Mouse (Mus musculus): ENCODE data around the gene Dnajb13. TPM values are rescaled to one million over a fixed set of nuclear protein-coding genes. Genes with fewer than 3 reads are reported as not detected.

Dnajb13 gene
- polyA plus RNA-seq, 1 experiment from 2014 or later = 0.18 TPM

DNA sequence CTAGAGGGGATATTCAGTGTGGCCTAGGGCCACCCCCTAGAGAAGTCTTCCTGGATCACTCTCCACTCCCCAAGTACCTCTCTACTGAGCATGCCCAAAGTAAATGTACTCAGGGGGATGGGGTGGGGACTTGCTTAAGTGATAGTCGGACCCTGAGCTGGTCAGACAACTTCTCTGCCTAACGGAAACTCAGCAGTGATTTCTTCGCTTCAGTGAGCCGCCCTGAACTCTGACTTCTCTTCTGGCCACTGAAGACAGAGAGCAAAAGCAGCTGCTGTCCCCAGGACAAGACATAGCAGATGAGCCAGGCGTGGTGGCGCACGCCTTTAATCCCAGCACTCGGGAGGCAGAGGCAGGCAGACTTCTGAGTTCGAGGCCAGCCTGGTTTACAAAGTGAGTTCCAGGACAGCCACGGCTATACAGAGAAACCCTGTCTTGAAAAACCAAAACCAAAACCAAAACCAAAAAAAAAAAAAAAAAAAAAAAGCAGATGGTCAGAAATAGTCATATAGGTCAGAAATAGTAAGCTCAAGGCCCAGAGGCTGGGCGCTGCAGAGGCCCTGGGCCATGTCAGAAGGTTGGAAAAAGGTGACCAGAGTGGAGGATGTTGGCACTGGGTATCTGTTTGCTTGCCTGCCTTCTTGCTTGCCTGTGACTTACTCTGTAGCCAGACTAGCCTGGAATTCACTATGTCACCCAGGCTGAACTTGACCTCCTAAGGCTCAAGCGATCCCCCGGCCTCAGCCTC, 9.8 kb downstream of the Dnajb13 start:
- no peak for TF ChIP-seq CTCF (IDR thresholded peaks at IDR 0.05; ENCODE audit: low read depth)
- DNase-seq (ENCODE audit: low spot score) (peak; percentile 54), ATAC-seq (replicated peaks; ENCODE audit: low FRiP score, low read depth) (0 out of 2 replicates have a peak, but pooled peaks have one; percentile 21)
- WGBS = 61% methylated on average over 13 of the region's 13 CpGs
- Histone ChIP-seq H3K9me3 (replicated peaks; ENCODE audit: low read length) (no peaks in the 10 kb centered on the region), H3K27ac (no peak overlapping the region), H3K4me2 (ENCODE audit: low read length) (no peak overlapping the region), H3K4me3 (replicated peaks; ENCODE audit: low read depth, low read length) (no peak overlapping the region), H3K4me1 (replicated peaks; ENCODE audit: insufficient read depth, low read length) (no peaks in the 10 kb centered on the region), H3K9ac (ENCODE audit: low read depth, low read length) (no peak overlapping the region), H3K27me3 (ENCODE audit: insufficient read depth, low read length) (no peaks in the 10 kb centered on the region), H3K36me3 (ENCODE audit: insufficient read depth, low read length) (0 out of 2 replicates have a peak, but pooled peaks cover 6% of the 10 kb centered on the region)

DNA sequence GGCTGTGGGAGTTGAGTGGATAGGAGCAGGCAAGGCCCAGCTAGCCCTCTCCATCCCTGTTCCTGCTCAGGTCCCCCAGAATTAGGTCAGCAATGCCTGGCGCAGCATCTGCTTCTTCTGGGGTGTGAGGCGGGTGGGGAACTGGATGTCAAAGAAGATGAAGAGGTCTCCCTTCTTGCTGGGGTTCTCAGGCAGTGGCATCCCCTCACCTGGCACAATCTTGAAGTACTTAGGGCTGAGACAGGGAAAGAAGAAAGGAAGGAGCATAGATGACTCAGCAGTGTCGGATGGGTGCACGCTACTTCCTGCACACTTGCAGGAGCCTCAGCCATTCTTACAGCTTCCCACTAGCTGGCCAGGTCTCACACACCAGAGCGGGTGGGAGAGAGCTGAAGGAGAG, 11.7 kb downstream of the Dnajb13 start:
- no peaks in the 10 kb centered on the region for H3K27me3 ChIP-seq (ENCODE audit: insufficient read depth, low read length)
- DNase-seq (ENCODE audit: low spot score) = no peak
- H3K9me3 ChIP-seq (replicated peaks; ENCODE audit: low read length) = no peaks in the 10 kb centered on the region
- H3K4me2 ChIP-seq (ENCODE audit: low read length) = no peak overlapping the region
- no peak for ATAC-seq (replicated peaks; ENCODE audit: low FRiP score, low read depth)
- H3K4me1 ChIP-seq (replicated peaks; ENCODE audit: insufficient read depth, low read length) = no peaks in the 10 kb centered on the region
- no peak overlapping the region for H3K27ac ChIP-seq
- H3K36me3 ChIP-seq (ENCODE audit: insufficient read depth, low read length) = peaks cover 24% of the 10 kb centered on the region; the same call in 1 of the 2 replicates
- 80% methylated on average over 5 of the region's 5 CpGs for WGBS
- no peak for TF ChIP-seq CTCF (IDR thresholded peaks at IDR 0.05; ENCODE audit: low read depth)
- H3K9ac ChIP-seq (ENCODE audit: low read depth, low read length) = no peak overlapping the region
- H3K4me3 ChIP-seq (replicated peaks; ENCODE audit: low read depth, low read length) = no peak overlapping the region

DNA sequence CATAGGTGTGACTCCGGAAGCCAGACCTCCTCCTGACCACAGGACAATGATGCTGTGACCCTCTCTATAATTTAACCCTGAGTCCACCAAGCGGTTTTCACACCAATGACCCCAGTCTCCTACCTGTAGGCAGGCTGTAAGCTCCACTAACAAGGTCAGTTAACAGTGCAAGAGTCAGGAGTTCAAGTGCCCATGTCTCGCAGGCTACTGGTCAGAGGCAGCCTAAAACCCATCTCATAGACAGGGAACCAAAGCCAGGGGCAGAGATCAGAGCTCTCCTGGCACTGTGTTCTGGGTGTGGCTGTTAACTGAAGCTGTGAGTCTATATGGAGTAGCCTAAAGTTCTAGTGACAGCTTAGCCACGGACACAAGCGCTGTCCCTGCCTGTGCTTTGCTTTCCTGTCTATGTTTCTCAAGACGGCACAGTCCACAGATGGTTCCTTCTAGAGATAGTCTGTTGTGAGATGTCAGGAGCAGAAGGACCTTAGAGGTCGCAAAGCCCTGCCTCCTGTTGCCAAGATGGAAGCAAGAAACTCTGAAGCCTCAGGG, 12.3 kb downstream of the Dnajb13 start:
- no peak overlapping the region for H3K9ac ChIP-seq (ENCODE audit: low read depth, low read length)
- H3K36me3 ChIP-seq (ENCODE audit: insufficient read depth, low read length) = peaks cover 30% of the 10 kb centered on the region; the same call in 1 of the 2 replicates
- no peak overlapping the region for H3K4me3 ChIP-seq (replicated peaks; ENCODE audit: low read depth, low read length)
- no peak for ATAC-seq (replicated peaks; ENCODE audit: low FRiP score, low read depth)
- DNase-seq (ENCODE audit: low spot score) = no peak
- H3K4me1 ChIP-seq (replicated peaks; ENCODE audit: insufficient read depth, low read length) = no peaks in the 10 kb centered on the region
- 62% methylated on average over 7 of the region's 7 CpGs for WGBS
- no peak overlapping the region for H3K27ac ChIP-seq
- TF ChIP-seq CTCF (IDR thresholded peaks at IDR 0.05; ENCODE audit: low read depth) = no peak
- H3K9me3 ChIP-seq (replicated peaks; ENCODE audit: low read length) = no peaks in the 10 kb centered on the region
- no peak overlapping the region for H3K4me2 ChIP-seq (ENCODE audit: low read length)
- H3K27me3 ChIP-seq (ENCODE audit: insufficient read depth, low read length) = no peaks in the 10 kb centered on the region

- TF ChIP-seq CTCF (IDR thresholded peaks at IDR 0.05; ENCODE audit: low read depth) = no peak
- no peaks in the 10 kb centered on the region for H3K4me1 ChIP-seq (replicated peaks; ENCODE audit: insufficient read depth, low read length)
- H3K27ac ChIP-seq = no peak overlapping the region
- no peak overlapping the region for H3K4me2 ChIP-seq (ENCODE audit: low read length)
- no peak for DNase-seq (ENCODE audit: low spot score)
- H3K27me3 ChIP-seq (ENCODE audit: insufficient read depth, low read length) = no peaks in the 10 kb centered on the region
- WGBS = 47% methylated on average over 2 of the region's 2 CpGs
- no peak for ATAC-seq (replicated peaks; ENCODE audit: low FRiP score, low read depth)
- H3K9ac ChIP-seq (ENCODE audit: low read depth, low read length) = no peak overlapping the region
- no peak overlapping the region for H3K4me3 ChIP-seq (replicated peaks; ENCODE audit: low read depth, low read length)
- H3K9me3 ChIP-seq (replicated peaks; ENCODE audit: low read length) = no peaks in the 10 kb centered on the region
- H3K36me3 ChIP-seq (ENCODE audit: insufficient read depth, low read length) = peaks cover 34% of the 10 kb centered on the region; the same call in 1 of the 2 replicates
Measured at GRCm38 (mm10) chr7:100501844-100502373, 12.9 kb downstream of the Dnajb13 start.

DNA sequence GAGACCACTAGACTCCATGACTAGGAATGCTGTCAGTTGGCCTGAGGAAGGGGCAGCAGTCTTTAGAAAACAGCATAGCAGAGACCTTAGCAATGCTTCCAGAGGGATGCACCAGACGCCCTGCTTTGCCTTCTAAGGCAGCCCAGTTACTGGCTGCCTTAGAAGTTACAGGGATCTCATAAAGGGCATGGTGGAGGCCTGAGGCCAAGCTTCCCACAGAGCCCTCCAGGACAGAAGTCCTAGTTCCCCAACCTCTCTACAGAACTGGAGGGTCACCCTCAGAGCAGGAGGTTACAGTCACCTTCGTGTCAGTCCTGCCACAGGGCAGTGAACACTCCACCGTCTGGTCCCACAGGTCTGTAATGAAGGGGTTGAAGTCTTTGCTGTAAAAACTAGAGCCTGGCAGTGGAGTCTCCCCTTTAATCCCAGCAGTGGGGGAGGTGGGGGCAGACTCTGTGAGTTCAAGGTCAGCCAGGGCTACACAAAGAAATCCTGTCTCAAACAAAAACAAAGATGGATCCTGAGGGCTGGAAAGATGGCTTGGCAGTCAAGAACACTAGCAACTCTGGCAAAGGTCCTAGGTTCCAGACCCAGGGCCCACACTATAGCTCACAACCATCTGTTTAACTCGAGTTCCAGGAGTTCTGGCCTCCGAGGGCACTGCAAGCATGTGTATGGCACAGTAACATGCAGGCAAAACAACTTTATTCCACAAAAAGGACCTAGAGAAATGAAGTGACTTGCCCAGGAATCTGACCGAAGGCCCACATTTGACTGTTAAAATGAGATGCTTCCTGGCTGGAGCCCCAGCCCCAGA, 13.5 kb downstream of the Dnajb13 start:
- WGBS = 64% methylated on average over 6 of the region's 6 CpGs
- Histone ChIP-seq H3K4me3 (replicated peaks; ENCODE audit: low read depth, low read length) (no peak overlapping the region), H3K27ac (no peak overlapping the region), H3K27me3 (ENCODE audit: insufficient read depth, low read length) (no peaks in the 10 kb centered on the region), H3K4me2 (ENCODE audit: low read length) (no peak overlapping the region), H3K9ac (ENCODE audit: low read depth, low read length) (no peak overlapping the region), H3K9me3 (replicated peaks; ENCODE audit: low read length) (no peaks in the 10 kb centered on the region), H3K4me1 (replicated peaks; ENCODE audit: insufficient read depth, low read length) (peaks cover 2% of the 10 kb centered on the region; the same call in 1 of the 2 replicates), H3K36me3 (ENCODE audit: insufficient read depth, low read length) (peaks cover 34% of the 10 kb centered on the region; the same call in 1 of the 2 replicates)
- DNase-seq (ENCODE audit: low spot score) (no peak), ATAC-seq (replicated peaks; ENCODE audit: low FRiP score, low read depth) (no peak)
- TF ChIP-seq CTCF (IDR thresholded peaks at IDR 0.05; ENCODE audit: low read depth) = no peak
